Mouse (Mus musculus) adrenal gland, adult 18-20 months (tissue): ENCODE data around the gene Eef1a2. TPM values are rescaled to one million over a fixed set of nuclear protein-coding genes. Genes with fewer than 3 reads are reported as not detected.
"Not testable (repeated sequence)": the region's sequence is repeated elsewhere in the genome, so short reads cannot be mapped to it uniquely, and the experiment has no call there.

Experiments
- DNase-seq, 2 experiments: peaks; one replicate each; pipeline ENCODE4 v3.0.0; 2021 to 2022; ENCODE audit warnings: low spot score in 2 of 2
- long read RNA-seq, 2 experiments: library from polyadenylated mRNA; stranded (forward); transcript quantifications; one replicate each; pipeline ENCODE4 v2.0.0; 2021
- total RNA-seq, 2 experiments: library from RNA; stranded (reverse); gene quantifications; 1 replicate in 1 of 2; 2 replicates in 1 of 2; pipeline ENCODE4 v1.2.3; 2021

Gene Eef1a2
- total RNA-seq, result 10 to 100 TPM; 55.1 to 71.0 TPM
- long read RNA-seq, experiment 1, transcript Eef1a2-201 (8 exons, 2,084 nt), result major isoform, 7 of 9 reads
- long read RNA-seq, experiment 1, partial matches to known transcripts, result 1 of 9 reads
- long read RNA-seq, experiment 1, other reads (novel, unspliced or antisense), result 1 of 9 reads
- long read RNA-seq, experiment 2, transcript Eef1a2-201 (8 exons, 2,084 nt), result major isoform, 8 of 13 reads
- long read RNA-seq, experiment 2, partial matches to known transcripts, result 4 of 13 reads
- long read RNA-seq, experiment 2, other reads (novel, unspliced or antisense), result 1 of 13 reads

DNA sequence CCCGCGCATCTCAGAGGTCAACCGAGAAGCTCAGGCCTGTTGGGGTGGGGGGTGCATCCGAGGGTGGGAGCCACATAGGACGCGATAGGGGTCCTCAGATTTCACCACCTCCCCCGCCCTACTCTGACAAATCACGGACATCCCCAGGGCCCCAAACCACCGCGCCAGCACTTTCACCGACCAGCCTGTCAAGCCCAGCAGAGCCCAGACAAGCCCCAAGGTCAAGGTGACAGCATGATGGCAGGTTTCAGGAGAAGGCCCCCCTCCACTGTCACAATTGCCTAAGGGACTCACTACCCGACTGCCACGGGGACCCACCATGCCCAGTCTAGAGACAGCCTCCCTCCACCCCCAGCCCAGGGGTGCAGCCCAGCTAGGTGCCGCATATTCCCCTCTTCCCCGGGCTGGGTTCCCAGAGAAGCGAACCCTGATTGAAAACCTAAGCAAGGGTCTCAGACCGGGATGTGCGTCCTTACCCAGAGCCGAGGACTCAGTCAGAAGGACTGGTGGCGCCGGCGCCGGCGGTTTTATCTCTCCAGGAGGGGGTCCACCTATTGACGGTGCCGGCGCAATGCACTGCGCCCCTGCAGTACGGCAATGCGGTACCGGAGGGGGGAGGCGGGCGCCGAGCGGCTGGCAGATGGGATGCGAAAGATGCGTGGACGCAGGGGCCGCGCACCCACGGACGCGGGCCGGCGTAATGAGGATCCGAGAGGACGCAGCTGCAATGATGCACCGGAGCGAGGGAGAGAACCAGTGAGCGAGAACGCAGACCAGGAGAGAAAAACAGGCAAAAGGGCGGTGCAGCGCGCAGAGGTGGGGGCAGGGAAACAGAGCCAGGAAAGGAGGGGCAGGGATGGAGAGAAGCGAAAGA lies at the start of gene Eef1a2:
Gene Eef1a2 (minus strand): TSS at position 767 of the 874 bp plus-strand sequence.
- no peak for DNase-seq

- no peak for DNase-seq
These were observed 49.3 kb upstream of the Eef1a2 start for GRCm38 (mm10) chr2:181206118-181206517.

DNA sequence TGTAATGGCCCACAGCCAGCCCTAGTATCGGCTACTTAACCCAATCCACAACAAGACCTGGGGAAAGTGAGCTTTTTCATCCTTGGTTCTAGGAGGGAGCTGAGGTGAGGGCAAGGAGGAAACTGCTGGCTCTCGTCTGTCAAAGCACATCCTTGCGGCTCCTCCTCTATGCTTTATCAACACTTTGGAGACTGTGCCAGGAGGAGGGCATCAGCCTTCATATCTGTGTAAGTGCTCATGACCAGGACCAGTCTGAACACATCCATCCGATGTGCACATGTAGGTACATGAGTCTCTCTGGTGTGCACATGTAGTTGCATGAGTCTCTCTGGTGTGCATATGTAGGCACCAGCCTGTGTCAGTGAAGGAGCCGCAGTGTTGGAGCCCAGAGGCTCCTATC lies 48.9 kb upstream of the Eef1a2 start:
- DNase-seq, result no peak

GRCm38 (mm10) chr2:181202886-181203285 lies 46.1 kb upstream of the Eef1a2 start:
- no peak for DNase-seq

DNA sequence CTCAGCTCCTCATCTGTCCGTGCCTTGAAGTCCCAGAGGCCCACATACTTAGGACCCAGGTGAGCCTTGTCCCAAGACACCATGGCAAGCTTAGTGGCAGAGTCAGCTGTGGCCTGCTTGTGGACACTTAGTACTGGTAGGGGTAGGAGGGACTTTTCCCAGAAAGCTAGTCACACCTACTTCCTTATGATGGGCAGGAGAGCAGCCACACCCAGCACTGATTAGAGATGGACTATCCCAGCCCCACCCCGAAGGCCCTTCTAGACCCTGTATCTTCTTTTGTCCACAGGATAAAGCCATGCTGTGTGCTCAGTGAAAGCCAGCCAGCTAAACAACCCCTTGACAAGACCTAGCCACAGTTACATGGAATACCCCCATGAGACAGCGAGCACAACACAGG lies 45.6 kb upstream of the Eef1a2 start, which contains the start of gene Ptk6:
Gene Ptk6 (minus strand): TSS at position 368 of the 400 bp plus-strand sequence.
- no peak for DNase-seq

DNA sequence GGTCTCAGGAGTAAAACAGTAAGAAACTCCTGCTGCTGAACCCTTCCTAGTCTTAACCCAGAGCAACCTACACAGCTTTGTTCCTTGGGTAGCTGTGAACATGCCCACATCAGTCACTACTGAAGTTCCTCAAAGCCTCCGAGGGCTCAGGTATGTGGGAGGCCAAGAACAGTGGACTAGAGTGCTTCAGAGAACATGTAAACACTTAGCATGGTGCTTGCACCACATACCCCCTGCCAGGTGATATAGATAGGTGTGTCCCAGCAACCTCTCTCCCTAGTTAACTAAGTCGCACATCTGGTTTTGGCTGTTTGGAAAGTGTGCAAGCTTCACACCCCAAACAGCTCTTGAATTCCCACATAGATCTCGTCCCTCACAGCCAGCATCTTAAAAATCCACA lies 44.8 kb upstream of the Eef1a2 start:
- DNase-seq, result no peak

- no peak for DNase-seq
These were observed 40.0 kb upstream of the Eef1a2 start for GRCm38 (mm10) chr2:181196628-181197300.

DNA sequence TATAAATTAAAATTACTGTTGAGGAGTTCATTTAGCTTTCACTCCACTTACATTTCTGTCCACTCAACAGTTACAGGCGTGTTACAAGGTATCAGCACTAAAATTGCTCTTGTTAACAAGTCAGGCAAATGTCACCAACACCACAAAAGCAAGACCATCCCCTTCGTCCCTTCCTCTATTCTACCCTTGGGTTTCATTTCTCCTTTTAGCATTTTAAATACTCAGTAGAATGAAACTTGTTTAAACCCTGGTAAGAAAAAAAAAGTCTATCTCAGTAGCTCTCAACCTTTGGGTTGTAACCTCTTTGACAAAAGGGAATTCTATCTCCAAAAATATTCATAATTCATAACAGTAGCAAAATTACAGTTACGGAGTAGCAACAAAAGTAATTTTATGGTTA lies 36.2 kb upstream of the Eef1a2 start:
- no peak for DNase-seq

- no peak for DNase-seq
These were observed 35.1 kb upstream of the Eef1a2 start for GRCm38 (mm10) chr2:181191936-181192335.

- DNase-seq, result not testable (repeated sequence)
These were observed 34.6 kb upstream of the Eef1a2 start for GRCm38 (mm10) chr2:181191385-181191784.

- no peak for DNase-seq
These were observed 32.5 kb upstream of the Eef1a2 start for GRCm38 (mm10) chr2:181189321-181189720.

DNA sequence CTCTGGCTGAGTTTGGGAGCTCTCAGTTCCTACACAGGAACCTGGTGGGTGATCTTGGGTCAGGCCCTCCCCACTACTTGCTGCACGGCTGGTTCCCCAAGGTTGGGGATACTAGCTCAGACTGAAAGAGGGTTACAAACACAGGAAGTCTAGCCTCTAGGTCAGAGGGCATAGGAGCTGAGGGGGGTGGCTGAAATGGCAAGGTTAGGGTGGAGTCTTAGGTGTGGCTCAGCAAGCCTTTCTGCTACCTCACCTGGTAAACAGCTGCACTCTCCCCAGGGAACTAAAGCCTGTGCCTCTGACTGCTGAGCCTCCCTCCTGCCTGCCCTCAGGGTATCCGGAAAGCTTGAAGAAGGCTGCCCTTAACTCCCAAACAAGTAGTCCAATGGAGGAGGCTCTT lies 31.9 kb upstream of the Eef1a2 start:
- DNase-seq, result no peak

DNA sequence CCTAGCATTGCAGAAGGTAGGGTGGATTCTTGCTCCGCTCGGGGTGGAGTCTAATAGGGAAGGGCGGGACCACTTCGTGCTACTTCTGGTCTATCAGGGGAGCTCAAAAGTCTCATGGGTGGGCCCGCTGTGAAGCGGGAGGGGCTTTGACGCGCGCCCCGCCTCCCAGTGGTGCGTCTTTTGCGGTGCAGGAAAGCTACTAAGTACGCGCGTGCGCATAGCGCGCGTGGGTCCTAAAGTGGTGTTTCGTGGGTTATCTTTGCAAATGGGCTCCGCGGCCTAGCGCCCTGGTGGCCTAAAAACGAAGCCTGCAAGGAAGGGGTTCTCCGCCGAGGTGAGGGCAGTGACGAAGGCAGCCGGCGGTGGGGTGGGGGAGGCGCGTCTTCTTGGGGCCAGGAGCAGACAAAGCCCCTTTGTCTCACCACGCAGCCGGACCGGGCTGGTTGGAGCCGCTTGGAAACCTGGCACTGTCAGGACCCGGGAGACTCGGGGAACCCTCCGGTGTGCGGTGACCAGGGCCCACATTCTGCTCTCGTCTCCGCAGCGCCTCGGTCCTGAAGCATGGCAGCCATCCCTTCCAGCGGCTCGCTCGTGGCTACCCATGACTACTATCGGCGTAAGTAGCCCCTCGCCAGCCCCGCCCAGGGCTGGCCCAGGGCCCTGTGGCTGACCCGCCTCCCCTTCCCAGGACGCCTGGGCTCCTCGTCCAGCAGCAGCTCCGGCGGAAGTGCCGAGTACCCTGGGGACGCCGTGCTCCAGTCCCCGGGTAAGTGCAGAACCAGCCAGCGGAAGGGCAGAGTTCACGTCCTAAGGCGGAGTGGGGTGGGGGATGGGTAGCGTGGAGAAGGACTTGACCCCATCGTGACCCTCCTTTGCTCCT lies 30.5 kb upstream of the Eef1a2 start, which contains the start of gene Ppdpf:
Gene Ppdpf (plus strand): TSS at position 127 of the 880 bp plus-strand sequence.
- DNase-seq, result peak; percentile 84 to 85

- peak; percentile 74 to 78 for DNase-seq
These were observed 29.8 kb upstream of the Eef1a2 start for GRCm38 (mm10) chr2:181186635-181187034.

DNA sequence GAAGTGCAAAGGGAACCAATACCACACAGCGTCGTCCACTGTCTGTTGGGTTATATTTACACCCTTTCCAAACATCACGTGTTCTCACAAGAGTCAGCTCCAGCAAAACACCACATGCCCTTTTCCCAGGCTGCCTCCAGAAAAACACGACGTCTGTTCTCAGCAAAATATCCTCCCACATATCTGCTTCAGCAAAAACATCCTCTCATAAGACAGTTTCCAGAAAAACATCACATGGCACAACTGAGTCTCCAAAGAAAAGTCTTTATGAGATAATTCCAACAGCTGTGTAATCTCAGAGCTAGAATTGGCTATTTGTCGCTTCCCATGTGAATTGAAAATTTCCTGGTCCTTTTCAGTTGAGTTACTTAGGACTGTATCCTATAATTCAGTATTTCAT lies 24.1 kb upstream of the Eef1a2 start:
- no peak for DNase-seq

- no peak for DNase-seq
These were observed 21.7 kb upstream of the Eef1a2 start for GRCm38 (mm10) chr2:181178471-181178870.

DNA sequence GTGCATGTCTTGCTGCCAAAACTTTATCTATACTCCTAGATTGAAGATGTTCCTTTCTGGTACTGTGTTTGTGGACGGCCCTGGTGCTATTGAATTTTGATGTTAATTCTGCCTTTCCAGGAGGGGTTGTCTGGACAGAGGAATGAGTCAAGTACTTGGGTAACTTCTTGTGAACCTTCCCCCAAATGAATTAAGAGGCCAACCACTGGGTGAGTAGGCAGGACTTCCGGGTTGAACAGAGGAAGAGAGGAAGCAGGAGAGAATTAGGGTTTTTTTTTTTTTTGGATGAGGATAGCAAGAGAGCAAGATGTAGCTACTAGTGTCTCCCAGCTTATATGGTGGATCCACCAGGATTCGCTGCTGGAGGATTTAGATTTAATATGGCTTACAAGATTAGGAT lies 21.2 kb upstream of the Eef1a2 start:
- no peak for DNase-seq

GRCm38 (mm10) chr2:181174646-181175045 lies 17.8 kb upstream of the Eef1a2 start:
- DNase-seq, result no peak

DNA sequence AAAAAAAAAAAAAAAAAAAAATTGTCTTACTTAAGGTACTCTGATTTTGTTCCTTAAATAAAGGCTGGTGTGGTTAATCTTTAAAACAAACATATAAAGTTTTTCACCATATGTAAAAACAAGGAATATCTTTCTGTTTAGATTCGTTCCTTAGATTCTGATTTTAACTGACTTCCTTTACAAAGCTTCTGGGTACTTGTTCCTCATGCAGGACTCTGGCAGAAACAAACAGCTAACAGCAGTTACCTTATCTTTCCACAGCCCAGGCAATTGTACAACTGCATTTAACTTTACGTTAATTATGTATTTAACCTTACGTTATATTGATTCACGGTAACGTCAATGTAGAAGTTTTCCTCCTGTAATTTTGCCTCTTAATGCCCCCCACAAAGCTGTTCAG lies 9.7 kb upstream of the Eef1a2 start:
- DNase-seq, result no peak

- DNase-seq, result no peak
These were observed 4.0 kb upstream of the Eef1a2 start for GRCm38 (mm10) chr2:181160821-181161220.

DNA sequence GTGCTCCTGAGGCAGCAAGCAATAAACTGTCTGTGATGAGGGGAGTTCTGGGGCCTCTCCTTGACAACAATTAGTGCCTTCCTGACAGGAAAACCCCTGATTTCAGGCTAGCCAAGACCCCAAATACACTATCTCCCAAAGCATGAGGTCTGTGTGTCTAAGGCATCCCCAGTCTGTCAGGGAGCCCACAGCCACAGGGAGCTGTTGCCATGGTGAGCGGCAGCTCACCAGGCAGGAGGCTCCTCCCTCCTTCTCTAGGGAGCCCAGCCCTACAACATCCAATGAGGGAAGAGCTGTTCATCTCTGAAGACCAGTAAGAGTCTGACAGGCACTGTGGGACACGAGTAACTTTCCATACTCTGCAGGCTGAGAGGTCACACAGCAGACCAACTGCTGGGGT lies 3.0 kb upstream of the Eef1a2 start:
- DNase-seq, result no peak
